Mouse (Mus musculus) yolk sac, embryonic 10.5 days (tissue): ENCODE results near the gene Myl6b.

ENCODE experiments used
- DNase-seq: peaks from one replicate; pipeline ENCODE4 v3.0.0-alpha.2; 2017; ENCODE audit warnings: low spot score

The Myl6b gene

GRCm38 (mm10) chr10:128498590-128498989 is at the start of gene Myl6b:
Gene Myl6b (minus strand): TSS chr10:128498685.
- DNase-seq, result peak; percentile 98

DNA sequence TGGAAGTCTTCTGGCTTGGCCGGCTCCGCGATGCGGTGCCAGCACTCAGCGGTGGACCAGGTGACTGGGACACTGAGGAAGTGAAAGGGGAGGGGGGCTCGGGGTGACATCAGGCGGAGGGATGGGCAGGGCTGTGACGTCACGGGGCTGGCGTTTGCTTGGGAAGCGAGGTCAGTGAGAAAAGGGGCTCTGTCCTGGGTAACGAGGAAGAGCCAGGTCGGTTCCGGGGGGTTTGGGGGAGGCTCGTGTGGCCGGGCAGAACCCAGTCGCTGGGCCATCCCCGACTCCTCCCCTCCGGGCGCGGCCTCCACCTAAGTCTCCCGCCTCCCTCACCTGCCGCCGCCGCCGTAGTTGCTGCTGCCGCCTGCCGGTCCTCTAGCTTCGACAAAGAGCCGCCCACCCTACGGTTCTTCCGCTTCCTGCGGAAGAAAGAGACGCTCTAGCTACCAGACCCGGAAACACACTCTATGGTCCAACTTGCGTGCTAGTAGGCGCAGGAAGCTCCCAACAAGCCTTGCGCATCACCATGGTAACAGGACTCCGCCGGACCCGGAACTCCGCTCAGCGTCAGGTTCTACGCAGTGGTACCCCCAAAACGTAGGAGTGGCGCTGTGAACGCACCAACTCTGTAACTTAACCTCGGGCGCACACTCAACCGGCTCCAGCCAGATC is 49.0 kb upstream of the Myl6b start, which contains the start of gene Zc3h10:
Gene Zc3h10 (minus strand): TSS at position 414 of the 672 bp plus-strand sequence.
- DNase-seq, result peak; percentile 97

DNA sequence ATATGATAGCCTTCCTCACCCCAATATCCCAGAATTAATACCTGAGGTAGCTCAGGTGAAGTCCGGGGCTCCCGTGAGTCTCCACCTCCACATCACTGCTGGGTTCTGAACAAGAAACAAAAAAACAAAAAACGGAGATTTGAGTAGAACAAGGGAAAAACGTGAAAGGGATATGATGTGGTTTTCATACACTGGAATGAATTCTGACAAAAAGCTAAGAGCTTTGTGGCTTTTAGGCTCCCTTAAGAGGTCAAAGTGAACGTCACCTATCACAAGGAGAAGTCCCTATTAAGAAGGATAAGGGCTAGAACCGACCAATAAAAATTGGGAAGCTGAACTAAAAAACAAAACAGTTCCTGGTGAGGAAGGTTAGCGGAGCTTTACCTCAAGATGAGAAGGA is 48.3 kb upstream of the Myl6b start:
- DNase-seq, result no peak

DNA sequence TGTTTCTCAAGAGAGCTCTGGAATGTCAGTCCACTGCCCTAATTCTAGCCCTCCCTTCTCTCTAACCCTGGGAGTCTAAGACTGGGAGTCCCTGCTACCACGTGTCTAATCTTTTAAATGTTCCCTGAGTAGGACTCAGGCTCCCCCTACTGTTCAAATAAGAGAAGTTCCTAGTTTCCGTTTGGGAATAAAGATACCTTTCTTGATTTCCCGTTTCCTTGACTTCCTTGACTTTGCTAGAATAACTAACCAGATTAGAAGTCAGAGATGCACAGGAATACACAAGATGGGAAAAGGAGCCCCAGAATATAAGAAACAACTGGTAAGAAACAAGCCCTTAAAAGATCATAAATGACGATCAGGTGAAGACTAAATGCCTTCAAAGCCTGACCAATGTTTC is 47.9 kb upstream of the Myl6b start:
- peak; percentile 43 for DNase-seq

DNA sequence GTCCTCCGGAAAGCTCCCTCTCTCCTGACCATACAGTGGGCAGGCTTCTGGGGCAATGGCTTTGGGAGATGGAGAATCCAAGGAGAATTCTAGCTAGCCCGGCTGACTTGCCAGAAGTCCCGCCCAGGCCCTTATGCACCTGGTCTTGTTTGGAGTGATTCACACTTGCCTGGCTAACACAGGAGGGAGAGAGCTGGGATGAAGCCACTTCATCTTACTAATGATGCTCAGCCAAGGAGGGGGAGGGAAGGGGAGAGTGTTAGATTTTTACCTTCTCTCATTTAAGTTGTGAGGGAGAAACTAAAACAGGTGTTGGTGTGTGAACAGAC is 47.0 kb upstream of the Myl6b start:
- no peak for DNase-seq

DNA sequence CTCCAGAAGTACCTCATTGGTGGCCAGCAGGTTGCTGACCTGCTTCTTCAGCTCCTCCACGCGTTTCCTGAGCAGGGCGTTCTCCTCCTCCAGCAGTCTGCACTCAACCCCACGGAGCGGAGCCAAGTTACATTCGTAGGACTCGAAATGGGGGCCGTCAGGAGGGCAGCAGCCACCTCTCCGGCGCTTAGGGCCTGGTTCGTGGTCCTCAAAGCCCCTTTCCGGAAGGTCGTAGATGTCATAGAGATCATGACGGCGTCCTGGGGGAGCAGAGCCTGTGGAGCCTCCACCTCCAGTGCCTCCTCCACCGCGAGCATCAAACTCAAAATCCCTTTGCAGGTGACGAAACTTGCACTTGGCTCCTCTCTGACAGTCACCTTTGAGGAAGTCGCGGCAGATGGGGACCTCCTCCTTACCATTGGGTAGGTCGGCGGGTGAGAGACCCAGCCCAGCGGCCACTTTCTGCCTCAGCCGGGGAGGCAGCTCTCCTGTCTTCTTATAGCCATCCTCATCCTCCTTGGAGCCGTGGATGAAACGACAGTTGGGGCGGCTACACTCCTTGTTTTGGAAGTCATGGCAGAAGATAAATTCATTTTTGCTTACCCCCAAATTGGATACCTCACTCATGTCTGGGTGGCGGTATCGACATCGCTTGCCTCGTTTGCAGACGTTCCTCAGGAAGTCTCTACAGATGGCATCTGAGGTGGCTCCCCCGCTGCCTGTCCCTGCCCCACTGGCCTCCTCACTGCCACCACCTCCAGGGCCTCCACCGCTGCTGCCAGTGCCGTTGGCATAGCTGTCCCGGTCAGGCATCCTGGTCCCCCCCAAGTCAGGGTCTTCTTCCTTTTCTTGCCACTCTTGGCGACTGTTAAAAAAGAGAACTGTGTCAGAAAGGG is 46.4 kb upstream of the Myl6b start:
- DNase-seq, result no peak

- no peak for DNase-seq
Observed at GRCm38 (mm10) chr10:128544151-128544657, 45.7 kb upstream of the Myl6b start.

DNA sequence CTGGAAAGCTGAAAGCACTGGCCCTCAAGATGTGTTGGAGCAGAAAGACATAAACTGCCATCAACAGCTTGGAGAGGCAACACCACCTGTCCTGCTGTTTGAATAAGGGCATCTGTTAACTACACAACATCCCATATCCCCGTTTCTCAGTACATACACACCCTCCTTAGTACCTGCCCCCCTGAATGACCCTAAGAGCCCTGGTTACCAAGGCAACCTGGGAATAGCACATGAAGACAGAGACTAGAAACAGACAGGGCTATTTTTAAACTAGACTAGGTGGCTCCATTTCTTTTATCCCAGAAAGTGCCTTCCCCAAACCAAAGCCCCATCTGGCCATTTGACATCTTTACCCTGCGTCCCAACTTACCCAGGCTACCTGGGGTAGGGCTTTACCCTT is 44.6 kb upstream of the Myl6b start:
- no peak for DNase-seq

- no peak for DNase-seq
Observed at GRCm38 (mm10) chr10:128538340-128538870, 39.9 kb upstream of the Myl6b start.

DNA sequence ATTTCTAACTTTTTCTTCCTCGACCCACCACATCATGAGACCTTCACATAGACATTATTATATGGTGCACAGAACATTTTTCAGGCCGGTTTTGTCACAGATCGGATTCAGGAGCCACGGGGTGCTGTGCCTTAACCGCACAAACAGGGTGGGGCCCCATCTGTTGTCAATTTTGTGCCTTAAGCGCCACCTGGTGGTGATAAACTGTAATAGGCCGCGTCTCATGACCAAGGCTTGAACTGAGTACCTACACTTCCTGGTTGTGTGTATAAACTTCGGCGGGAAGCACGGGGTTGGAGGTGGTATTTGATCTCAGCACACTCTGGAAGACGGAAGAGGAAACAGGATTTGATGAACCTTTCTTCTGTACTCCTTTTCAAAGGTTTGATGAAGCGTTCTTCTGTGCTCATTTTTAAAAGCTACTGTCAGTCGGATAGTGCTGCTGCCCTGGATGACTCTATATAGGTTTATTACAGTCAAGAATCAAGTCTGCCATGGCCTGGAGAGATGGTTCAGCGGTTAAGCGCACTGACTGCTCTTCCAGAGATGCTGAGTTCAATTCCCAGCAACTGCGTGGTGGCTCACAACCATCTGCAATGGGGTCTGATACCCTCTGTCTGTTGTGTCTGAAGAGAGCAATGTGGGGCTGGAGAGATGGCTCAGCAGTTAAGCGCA is 37.9 kb upstream of the Myl6b start:
- DNase-seq, result peak; percentile 89

GRCm38 (mm10) chr10:128535624-128536265 is 37.3 kb upstream of the Myl6b start:
- no peak for DNase-seq

DNA sequence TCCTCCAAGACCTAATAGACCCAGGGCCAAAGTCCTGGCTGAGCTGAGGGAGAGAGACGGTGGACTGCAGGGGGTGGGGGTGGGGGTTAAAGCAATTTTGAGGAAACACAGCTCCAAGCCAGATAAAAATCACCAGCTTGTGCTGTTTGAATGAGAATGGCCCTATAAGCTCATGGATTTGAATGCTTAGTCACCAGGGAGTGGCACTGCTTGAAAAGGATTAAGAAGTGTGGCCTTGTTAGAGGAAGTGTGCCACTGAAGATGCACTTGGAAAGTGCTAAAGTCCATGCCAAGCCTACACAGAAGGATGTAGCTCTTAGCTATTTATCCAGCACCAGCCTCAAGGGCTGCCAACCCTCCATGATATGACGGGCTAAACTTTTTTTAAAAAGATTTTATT is 36.7 kb upstream of the Myl6b start:
- DNase-seq, result no peak

DNA sequence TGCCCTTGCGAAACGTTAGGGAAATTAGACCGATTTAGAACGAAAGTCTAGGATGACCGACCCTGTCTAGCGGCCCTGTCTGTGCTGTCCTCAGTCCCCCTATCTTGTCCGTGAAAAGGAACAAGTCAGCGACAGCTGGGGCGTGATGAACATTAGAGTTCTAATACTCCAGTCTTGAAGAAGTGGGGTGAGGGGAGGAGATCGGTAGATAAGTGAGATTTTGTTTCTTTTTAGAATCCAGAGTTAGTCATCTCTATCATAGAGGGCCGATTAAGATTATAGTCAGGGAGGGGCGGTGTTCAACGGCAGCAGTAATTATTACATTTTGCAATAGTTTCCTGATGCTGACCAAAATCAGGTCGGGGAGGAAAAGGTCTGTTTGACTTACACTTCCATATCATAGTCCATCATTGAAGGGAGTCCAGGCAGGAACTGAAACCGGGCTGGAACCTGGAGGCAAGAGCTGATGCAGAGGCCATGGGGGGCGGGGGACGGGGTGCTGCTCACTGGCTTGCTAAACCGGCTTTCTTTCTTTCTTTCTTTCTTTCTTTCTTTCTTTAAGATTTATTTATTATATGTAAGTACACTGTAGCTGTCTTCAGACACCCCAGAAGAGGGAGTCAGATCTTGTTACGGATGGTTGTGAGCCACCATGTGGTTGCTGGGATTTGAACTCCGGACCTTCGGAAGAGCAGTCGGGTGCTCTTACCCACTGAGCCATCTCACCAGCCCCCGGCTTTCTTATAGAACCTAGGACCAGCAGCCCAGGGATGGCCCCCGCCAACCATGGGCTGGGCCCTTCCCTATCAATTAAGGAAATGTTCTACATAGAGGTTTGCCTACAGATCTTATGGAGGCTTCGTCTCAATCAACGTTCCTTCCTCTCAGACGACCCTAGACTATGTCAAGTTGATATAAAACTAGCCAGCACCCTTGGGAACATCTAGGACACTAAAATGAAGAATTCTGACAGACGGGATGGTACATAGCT is 28.2 kb upstream of the Myl6b start:
- no peak for DNase-seq

DNA sequence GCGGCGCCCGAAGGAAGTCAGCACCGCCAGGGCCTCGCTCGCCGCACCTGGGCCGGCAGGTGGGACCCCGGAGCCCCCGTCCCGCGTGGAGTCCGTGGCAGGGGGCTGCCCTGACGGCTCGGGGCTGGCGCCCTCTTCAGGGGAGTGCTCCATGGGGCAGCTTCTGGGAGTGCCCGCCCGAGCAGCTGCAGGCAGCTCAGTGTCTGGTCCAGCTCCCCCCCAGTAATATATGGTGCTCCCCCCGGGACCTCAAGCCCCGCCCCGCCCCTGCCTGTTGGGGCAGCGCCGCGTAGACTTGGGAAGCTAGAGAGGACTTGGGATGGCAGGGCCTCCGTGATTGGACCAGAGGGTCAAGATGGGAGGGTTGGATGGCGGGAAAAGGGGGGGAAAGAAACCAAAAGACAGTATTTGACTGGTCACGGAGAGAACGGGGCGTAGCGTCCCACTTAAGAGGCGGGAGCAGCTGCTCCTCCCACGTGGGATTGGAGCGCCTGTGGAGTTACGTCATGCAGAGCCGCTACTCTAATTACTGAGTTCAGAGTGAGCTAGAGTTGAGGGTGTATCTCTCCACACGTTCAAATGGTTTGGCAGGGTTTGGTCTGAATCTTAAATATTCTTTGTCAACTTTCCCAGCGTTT is 27.3 kb upstream of the Myl6b start, which contains the start of gene Esyt1:
Gene Esyt1 (minus strand): TSS at position 201 of the 638 bp plus-strand sequence.
- DNase-seq, result peak; percentile 98

DNA sequence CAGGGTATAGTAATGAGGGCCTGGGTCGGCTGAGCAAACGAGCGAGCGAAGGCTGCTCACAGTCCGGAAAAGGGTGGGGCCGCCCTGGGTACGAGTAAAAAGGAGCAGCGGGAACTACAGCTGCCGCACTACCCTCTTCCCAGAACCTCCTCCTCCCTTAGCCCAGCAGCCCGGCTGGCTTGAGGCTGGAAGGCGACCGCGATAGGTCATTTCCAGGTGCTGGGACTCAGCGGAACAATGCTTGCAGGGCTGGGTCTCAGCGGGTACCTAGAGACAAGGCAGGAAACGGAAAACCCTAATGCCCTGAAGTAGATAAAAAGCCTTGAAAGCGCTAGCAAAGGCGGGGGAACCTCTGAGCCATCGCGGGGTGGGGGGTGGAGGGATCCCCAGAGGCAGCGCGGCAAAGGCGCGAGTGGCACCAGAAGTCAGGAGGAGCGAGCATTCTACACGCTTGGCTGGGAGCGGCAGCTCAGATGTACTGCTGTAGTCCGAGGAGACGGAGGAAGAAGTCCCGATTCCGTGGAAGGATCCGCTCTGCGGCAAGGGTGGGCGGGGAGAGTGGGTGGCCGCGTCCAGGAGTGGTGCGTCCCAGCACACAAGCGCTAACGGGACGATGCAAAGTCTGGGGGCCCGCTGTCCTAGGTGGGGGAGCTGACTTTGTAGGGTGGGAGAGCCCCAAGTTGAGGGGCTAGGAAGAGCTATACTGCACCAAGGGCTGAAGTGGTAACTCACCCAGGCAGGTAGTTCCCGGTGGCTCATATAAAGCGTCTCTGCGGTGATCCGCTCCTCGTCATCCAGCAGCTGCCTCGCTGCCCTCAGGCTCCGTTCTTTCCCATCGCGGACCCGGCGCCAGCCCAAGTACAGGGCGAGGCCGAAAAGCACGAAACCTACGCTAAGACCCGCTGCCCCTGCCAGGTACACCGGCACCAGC is 26.5 kb upstream of the Myl6b start:
- peak; percentile 62 for DNase-seq

DNA sequence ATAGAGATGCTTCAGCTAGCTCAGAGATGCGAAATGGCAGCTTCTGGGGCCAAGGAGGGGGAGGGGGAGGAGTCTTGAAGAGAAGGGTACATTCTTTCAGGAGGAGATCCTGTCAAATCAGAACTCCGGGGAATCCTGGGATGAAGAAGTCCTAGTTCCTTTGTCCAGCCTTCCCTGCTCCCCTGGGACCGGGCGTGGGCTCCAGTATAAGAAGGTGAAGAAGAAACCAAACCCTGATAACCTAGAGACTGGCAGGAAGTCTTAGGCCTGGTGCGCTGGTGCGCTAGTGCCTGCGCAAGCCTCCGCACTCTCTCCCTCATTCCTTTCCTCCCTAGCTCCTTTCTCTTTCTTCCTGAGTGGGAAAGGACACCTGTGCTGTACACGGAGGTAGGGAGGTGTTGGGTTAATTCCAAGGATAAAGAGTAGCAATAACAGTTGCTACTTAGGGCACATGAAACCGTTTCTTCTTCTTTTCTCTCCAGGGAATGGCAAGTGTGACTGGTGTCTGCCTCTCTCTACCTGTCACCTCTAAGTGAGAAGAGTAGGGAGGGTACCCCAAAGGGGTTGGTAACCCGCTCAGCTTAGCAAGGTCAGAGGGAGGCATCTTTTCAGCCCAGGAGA is 25.7 kb upstream of the Myl6b start:
- no peak for DNase-seq

- no peak for DNase-seq
Observed at GRCm38 (mm10) chr10:128522351-128522750, 23.9 kb upstream of the Myl6b start.

- no peak for DNase-seq
Observed at GRCm38 (mm10) chr10:128520591-128520990, 22.1 kb upstream of the Myl6b start.
